Mouse (Mus musculus) myocyte (in vitro differentiated cells): ENCODE results near the gene Plcxd3.

Experiments used
- CEBPB ChIP-seq: IDR thresholded peaks from 2 replicates; pipeline ENCODE4 v1.6.1; 2011; ENCODE audit warnings: mild to moderate bottlenecking, moderate library complexity; ENCODE audit not compliant: poor library complexity, insufficient read depth, severe bottlenecking
- E2F4 ChIP-seq: IDR thresholded peaks from one replicate; pipeline ENCODE4 v1.6.1; 2011; ENCODE audit warnings: mild to moderate bottlenecking, control low read depth, moderate library complexity; ENCODE audit not compliant: insufficient read depth
- MYOG ChIP-seq, 3 experiments: IDR thresholded peaks; one replicate each; pipeline ENCODE4 v1.6.1; 2011; ENCODE audit warnings: control low read depth in 2 of 3, low read depth in 2 of 3, mild to moderate bottlenecking in 2 of 3; ENCODE audit not compliant: insufficient read length in 2 of 3, control insufficient read depth in 1 of 3, insufficient read depth in 1 of 3
- POLR2A ChIP-seq: IDR thresholded peaks from one replicate; pipeline ENCODE4 v1.6.1; 2011; ENCODE audit warnings: low read depth, mild to moderate bottlenecking, control low read depth, moderate library complexity; ENCODE audit not compliant: insufficient read length
- POLR2AphosphoS2 ChIP-seq: IDR thresholded peaks from one replicate; pipeline ENCODE4 v1.6.1; 2011; ENCODE audit warnings: low read depth, control low read depth; ENCODE audit not compliant: insufficient read length
- USF1 ChIP-seq: IDR thresholded peaks from one replicate; pipeline ENCODE4 v1.6.1; 2011; ENCODE audit warnings: low read depth, mild to moderate bottlenecking, control low read depth, moderate library complexity

DNA sequence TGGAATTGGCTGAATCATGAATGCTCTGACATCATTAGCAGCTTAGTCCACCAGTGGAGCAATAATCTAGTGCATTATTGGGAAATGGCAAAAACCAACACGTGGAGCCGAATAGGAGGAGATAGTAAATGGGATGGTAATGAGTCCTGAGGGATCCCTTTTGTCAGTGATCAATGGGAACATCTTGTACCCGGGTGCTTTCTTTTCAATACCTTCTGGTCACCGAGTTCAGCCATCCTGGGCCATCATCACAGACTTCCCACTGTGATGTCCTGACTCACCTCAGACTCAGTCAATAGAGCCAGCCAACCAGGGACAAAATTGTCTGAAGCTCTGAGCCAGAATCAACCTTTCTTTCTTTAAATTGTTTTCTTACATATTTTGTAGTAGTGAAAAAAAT, 24.8 kb downstream of the Plcxd3 start:
- TF ChIP-seq MYOG (IDR thresholded peaks at IDR 0.05; ENCODE audit: control insufficient read depth in 1 of 3, insufficient read depth in 1 of 3, insufficient read length in 2 of 3, low read depth in 2 of 3) (no peak), POLR2A (no peak), POLR2AphosphoS2 (no peak), E2F4 (no peak), USF1 (no peak), CEBPB (no peak)
